Mouse (Mus musculus) stomach, embryonic 16.5 days (tissue): Measurements from ENCODE around the gene Brsk2. TPM values are rescaled to one million over a fixed set of nuclear protein-coding genes. Genes with fewer than 3 reads are reported as not detected.

Experiments used
- ATAC-seq: fragments of 200-750 bp; cut with Nextera tagmentation; 2 replicates; pipeline ENCODE4 v1.8.0; 2017; ENCODE audit warnings: moderate number of reproducible peaks, moderate TSS enrichment; ENCODE audit not compliant: insufficient read depth, low FRiP score
- H3K27ac ChIP-seq: fragments of 300-500 bp; sonication (generic); 2 replicates; pipeline ENCODE4 v1.5.1; 2014; ENCODE audit warnings: low read length
- H3K27me3 ChIP-seq: fragments of 300-500 bp; sonication (generic); 2 replicates; pipeline ENCODE4 v1.6.1; 2014; ENCODE audit warnings: low read length, control low read depth, mixed read lengths; ENCODE audit not compliant: control insufficient read depth, insufficient read depth
- H3K36me3 ChIP-seq: fragments of 300-500 bp; sonication (generic); 2 replicates; pipeline ENCODE4 v1.6.1; 2014; ENCODE audit warnings: low read length; ENCODE audit not compliant: control insufficient read depth, insufficient read depth
- H3K4me1 ChIP-seq: fragments of 300-500 bp; sonication (generic); 2 replicates; pipeline ENCODE4 v1.6.1; 2014; ENCODE audit warnings: low read length, control low read depth, mixed read lengths; ENCODE audit not compliant: control insufficient read depth, insufficient read depth
- H3K4me2 ChIP-seq: fragments of 300-500 bp; sonication (generic); 2 replicates; pipeline ENCODE4 v1.6.1; 2014; ENCODE audit warnings: low read depth, low read length, mixed read lengths
- H3K4me3 ChIP-seq: fragments of 300-500 bp; sonication (generic); replicated peaks from 2 replicates; pipeline ENCODE4 v1.5.1; 2014; ENCODE audit warnings: mild to moderate bottlenecking, low read length
- H3K9ac ChIP-seq: fragments of 300-500 bp; sonication (generic); 2 replicates; pipeline ENCODE4 v1.6.1; 2014; ENCODE audit warnings: low read length
- H3K9me3 ChIP-seq: fragments of 300-500 bp; sonication (generic); replicated peaks from 2 replicates; pipeline ENCODE4 v1.6.1; 2016; ENCODE audit warnings: low read length, control low read depth; ENCODE audit not compliant: control insufficient read depth
- WGBS: fragments of 180-500 bp; shearing (Covaris S2); extraction: QIAGEN DNeasy Blood & Tissue Kit; methylation state at CpG from one replicate; pipeline ENCODE4 v1.1.7; 2014; 5-methylcytosine and 5-hydroxymethylcytosine counted together
- polyA plus RNA-seq: library from polyadenylated mRNA; unstranded; fragments of >200 nt; fragmentation: Nextera tagmentation; extraction: Ambion mirVana; gene quantifications from 2 replicates; pipeline ENCODE4 v1.2.1, GENCODE M21; 2015

The Brsk2 gene
- polyA plus RNA-seq, 1 experiment from 2014 or later: 1.4 TPM

GRCm38 (mm10) chr7:141994121-141994520 is 44.6 kb downstream of the Brsk2 start:
- Histone ChIP-seq H3K27ac (no peak overlapping the region), H3K36me3 (no peaks in the 10 kb centered on the region), H3K27me3 (no peaks in the 10 kb centered on the region), H3K4me2 (no peak overlapping the region), H3K9me3 (no peaks in the 10 kb centered on the region), H3K4me1 (no peaks in the 10 kb centered on the region), H3K4me3 (no peak overlapping the region), H3K9ac (no peak overlapping the region)
- WGBS: 78% methylated on average over 4 of the region's 4 CpGs
- no peak for ATAC-seq

- Histone ChIP-seq H3K27ac (no peak overlapping the region), H3K9ac (no peak overlapping the region), H3K36me3 (no peaks in the 10 kb centered on the region), H3K4me1 (no peaks in the 10 kb centered on the region), H3K4me3 (no peak overlapping the region), H3K27me3 (no peaks in the 10 kb centered on the region), H3K9me3 (no peaks in the 10 kb centered on the region), H3K4me2 (no peak overlapping the region)
- no peak for ATAC-seq
- WGBS: 94% methylated on average over 3 of the region's 3 CpGs
Observed at GRCm38 (mm10) chr7:142000661-142001060, 51.1 kb downstream of the Brsk2 start.

DNA sequence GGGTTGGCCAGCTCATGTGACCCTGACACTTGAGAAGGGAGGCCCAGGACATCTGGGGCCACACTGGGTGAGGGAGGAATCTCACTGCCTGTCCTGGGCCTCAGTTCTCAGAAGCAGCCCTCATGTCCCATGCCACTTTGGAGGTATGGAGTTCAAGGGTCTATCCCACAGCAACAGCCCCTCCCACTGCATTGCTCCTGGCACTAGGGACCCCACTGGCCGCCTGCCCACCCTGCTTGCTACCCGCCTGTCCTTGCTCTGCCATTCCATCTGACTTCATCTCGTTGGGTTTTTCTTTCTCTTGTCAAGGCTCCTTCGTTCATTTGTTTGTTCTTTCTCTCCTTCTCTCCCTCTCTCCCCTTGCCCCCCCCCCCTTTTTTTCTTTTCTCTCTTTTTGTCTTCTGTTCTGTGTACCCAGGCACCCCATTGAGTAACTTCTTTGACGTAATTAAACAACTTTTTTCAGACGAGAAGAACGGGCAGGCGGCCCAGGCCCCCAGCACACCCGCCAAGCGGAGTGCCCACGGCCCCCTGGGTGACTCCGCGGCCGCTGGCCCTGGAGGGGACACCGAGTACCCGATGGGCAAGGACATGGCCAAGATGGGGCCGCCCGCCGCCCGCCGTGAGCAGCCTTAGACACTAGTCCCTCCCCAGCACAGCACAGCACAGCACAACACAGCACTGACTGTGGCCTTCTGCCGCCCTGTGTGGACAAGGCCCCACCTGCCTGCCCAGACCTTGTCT is 52.2 kb downstream of the Brsk2 start:
- no peak overlapping the region for H3K4me3 ChIP-seq
- WGBS: 75% methylated on average over 22 of the region's 22 CpGs
- no peak for ATAC-seq

DNA sequence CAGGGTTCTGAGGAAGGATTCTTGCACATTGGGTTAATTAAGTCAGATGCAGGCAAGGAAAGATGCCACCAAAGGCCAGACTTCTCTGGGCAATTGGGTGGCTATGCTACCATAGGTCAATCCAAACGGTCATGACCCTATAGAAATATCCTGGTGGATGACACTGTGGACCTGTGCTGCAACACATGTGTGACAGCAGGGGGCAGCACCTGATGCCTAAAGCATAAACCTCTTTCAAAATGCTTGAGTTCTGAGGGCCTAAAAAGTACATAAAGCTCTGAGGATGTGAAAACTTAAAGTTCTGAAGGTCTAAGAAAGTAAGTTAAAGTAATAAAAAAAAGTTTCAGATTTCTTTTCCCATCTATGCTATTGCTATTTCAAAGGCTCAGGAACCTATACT is 67.0 kb downstream of the Brsk2 start:
- H3K9me3 ChIP-seq: no peaks in the 10 kb centered on the region
- 51% methylated on average over 1 of the region's 1 CpGs for WGBS
- no peak overlapping the region for H3K9ac ChIP-seq
- no peak overlapping the region for H3K27ac ChIP-seq
- H3K27me3 ChIP-seq: no peaks in the 10 kb centered on the region
- no peak overlapping the region for H3K4me3 ChIP-seq
- no peaks in the 10 kb centered on the region for H3K36me3 ChIP-seq
- peaks cover 11% of the 10 kb centered on the region for H3K4me1 ChIP-seq
- no peak for ATAC-seq
- H3K4me2 ChIP-seq: no peak overlapping the region

More for the DNA sequence above, 52.2 kb downstream of the Brsk2 start:
- no peak overlapping the region for H3K4me2 ChIP-seq
- H3K27ac ChIP-seq: no peak overlapping the region
- no peaks in the 10 kb centered on the region for H3K9me3 ChIP-seq
- H3K4me1 ChIP-seq: no peaks in the 10 kb centered on the region
- no peaks in the 10 kb centered on the region for H3K36me3 ChIP-seq
- no peaks in the 10 kb centered on the region for H3K27me3 ChIP-seq
- H3K9ac ChIP-seq: no peak overlapping the region

GRCm38 (mm10) chr7:142019699-142020098 is 70.1 kb downstream of the Brsk2 start:
- H3K27ac ChIP-seq: no peak overlapping the region; the same call in 1 of the 2 replicates
- H3K4me2 ChIP-seq: no peak overlapping the region
- H3K27me3 ChIP-seq: no peaks in the 10 kb centered on the region
- WGBS: 47% methylated on average over 2 of the region's 2 CpGs
- no peak overlapping the region for H3K4me3 ChIP-seq
- H3K9ac ChIP-seq: no peak overlapping the region
- no peaks in the 10 kb centered on the region for H3K36me3 ChIP-seq
- H3K9me3 ChIP-seq: no peaks in the 10 kb centered on the region
- no peak for ATAC-seq
- peaks cover 13% of the 10 kb centered on the region for H3K4me1 ChIP-seq

GRCm38 (mm10) chr7:142020827-142021226 is 71.3 kb downstream of the Brsk2 start:
- H3K4me1 ChIP-seq: peaks cover 22% of the 10 kb centered on the region
- ATAC-seq: peak; percentile 45; the same call in 1 of the 2 replicates
- 0 out of 2 replicates have a peak overlapping the region, but pooled peaks have one; percentile 18 for H3K9ac ChIP-seq
- H3K27me3 ChIP-seq: no peaks in the 10 kb centered on the region
- no peaks in the 10 kb centered on the region for H3K36me3 ChIP-seq
- H3K4me2 ChIP-seq: no peak overlapping the region
- 40% methylated on average over 3 of the region's 3 CpGs for WGBS
- H3K27ac ChIP-seq: peak overlapping the region; percentile 76
- no peaks in the 10 kb centered on the region for H3K9me3 ChIP-seq
- H3K4me3 ChIP-seq: no peak overlapping the region

GRCm38 (mm10) chr7:142025196-142025595 is 75.6 kb downstream of the Brsk2 start:
- Histone ChIP-seq H3K4me1 (peaks cover 35% of the 10 kb centered on the region), H3K9me3 (no peaks in the 10 kb centered on the region), H3K27ac (peak overlapping the region; percentile 69), H3K4me3 (no peak overlapping the region), H3K27me3 (no peaks in the 10 kb centered on the region), H3K4me2 (no peak overlapping the region), H3K9ac (no peak overlapping the region), H3K36me3 (no peaks in the 10 kb centered on the region)
- whole genome bisulfite sequencing: 41% methylated on average over 2 of the region's 2 CpGs
- ATAC-seq: no peak

DNA sequence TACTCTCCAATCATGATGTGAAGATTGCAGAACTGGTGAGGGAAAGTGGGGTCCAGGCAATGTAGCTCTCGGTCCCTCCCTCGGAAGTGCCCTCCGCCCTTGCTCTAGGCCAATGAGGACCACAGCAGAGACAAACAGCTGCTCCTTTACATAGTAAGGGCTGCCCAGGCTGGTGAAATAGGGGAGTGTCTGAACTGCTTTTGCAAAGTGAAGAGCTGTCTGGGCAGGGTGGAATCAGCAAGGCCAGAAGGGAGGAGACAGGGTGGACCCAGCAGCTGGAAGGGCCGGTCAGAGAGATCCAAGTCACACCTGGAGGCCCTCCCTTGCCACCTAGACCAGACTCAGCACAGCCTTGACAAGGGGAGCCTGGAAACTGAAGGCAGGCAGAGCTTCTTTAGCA is 76.4 kb downstream of the Brsk2 start:
- H3K4me2 ChIP-seq: no peak overlapping the region; the same call in 1 of the 2 replicates
- no peak overlapping the region for H3K4me3 ChIP-seq
- peak; percentile 44; the same call in 1 of the 2 replicates for ATAC-seq
- peaks cover 29% of the 10 kb centered on the region for H3K4me1 ChIP-seq
- peak overlapping the region; percentile 32; the same call in 1 of the 2 replicates for H3K9ac ChIP-seq
- H3K9me3 ChIP-seq: no peaks in the 10 kb centered on the region
- WGBS: 51% methylated on average over 4 of the region's 4 CpGs
- H3K27me3 ChIP-seq: no peaks in the 10 kb centered on the region
- no peaks in the 10 kb centered on the region for H3K36me3 ChIP-seq
- H3K27ac ChIP-seq: peak overlapping the region; percentile 69

GRCm38 (mm10) chr7:142030073-142030472 is 80.5 kb downstream of the Brsk2 start:
- Histone ChIP-seq H3K4me3 (no peak overlapping the region), H3K9ac (no peak overlapping the region)
- no peak for ATAC-seq

More at GRCm38 (mm10) chr7:142030073-142030472, 80.5 kb downstream of the Brsk2 start:
- Histone ChIP-seq H3K36me3 (no peaks in the 10 kb centered on the region), H3K9me3 (no peaks in the 10 kb centered on the region), H3K4me2 (no peak overlapping the region), H3K27me3 (no peaks in the 10 kb centered on the region), H3K27ac (no peak overlapping the region), H3K4me1 (peaks cover 28% of the 10 kb centered on the region)
